Mouse (Mus musculus) small intestine, adult 2 months (tissue): ENCODE measurements around the gene Mccc2. TPM values are rescaled to one million over a fixed set of nuclear protein-coding genes. Genes with fewer than 3 reads are reported as not detected.

ENCODE experiments used
- H3K27ac ChIP-seq: fragments of 200-500 bp; 2 replicates; pipeline ENCODE4 v1.5.1; 2012; ENCODE audit warnings: low read depth, low read length, control low read depth, inconsistent platforms; ENCODE audit not compliant: insufficient read depth
- H3K27me3 ChIP-seq: fragments of 200-500 bp; 2 replicates; pipeline ENCODE4 v1.6.1; 2012; ENCODE audit warnings: mild to moderate bottlenecking, moderate library complexity, low read length, inconsistent platforms; ENCODE audit not compliant: control insufficient read depth, insufficient read depth
- H3K36me3 ChIP-seq: fragments of 200-500 bp; 2 replicates; pipeline ENCODE4 v1.6.1; 2012; ENCODE audit warnings: mild to moderate bottlenecking, low read length, control low read depth, inconsistent platforms; ENCODE audit not compliant: control insufficient read depth, insufficient read depth
- H3K4me1 ChIP-seq: fragments of 200-500 bp; 2 replicates; pipeline ENCODE4 v1.6.1; 2012; ENCODE audit warnings: low read length, inconsistent platforms, mixed read lengths; ENCODE audit not compliant: control insufficient read depth, insufficient read depth, insufficient read length
- H3K4me3 ChIP-seq: fragments of 200-500 bp; 2 replicates; pipeline ENCODE4 v1.5.1; 2012; ENCODE audit warnings: low read depth, mild to moderate bottlenecking, control low read depth, inconsistent platforms, low read length, moderate library complexity
- CTCF ChIP-seq: fragments of 200-500 bp; IDR thresholded peaks from 2 replicates; pipeline ENCODE4 v1.5.1; 2012; ENCODE audit warnings: low read depth, mild to moderate bottlenecking, control low read depth, inconsistent platforms, low read length, moderate library complexity, mixed read lengths; ENCODE audit not compliant: insufficient replicate concordance, insufficient read length; ENCODE audit errors: extremely low read depth
- POLR2A ChIP-seq: fragments of 200-500 bp; IDR thresholded peaks from 2 replicates; pipeline ENCODE4 v1.6.1; 2012; ENCODE audit warnings: low read depth, mild to moderate bottlenecking, control low read depth, inconsistent platforms, low read length, moderate library complexity
- WGBS: fragments of 180-500 bp; shearing (Covaris S2); methylation state at CpG from one replicate; pipeline ENCODE4 v1.1.7; 2018; 5-methylcytosine and 5-hydroxymethylcytosine counted together
- polyA plus RNA-seq: library from polyadenylated mRNA; depleted of rRNA; stranded (reverse); fragments of >200 nt; gene quantifications from 2 replicates; pipeline ENCODE4 v1.2.3, GENCODE M21; 2012

The Mccc2 gene
- polyA plus RNA-seq, 1 experiment = 7.5 TPM

- TF ChIP-seq CTCF (no peak), POLR2A (no peak)
- 66% methylated on average over 8 of the region's 8 CpGs for WGBS
- H3K4me1 ChIP-seq = no peaks in the 10 kb centered on the region
- no peaks in the 10 kb centered on the region for H3K36me3 ChIP-seq
- no peak overlapping the region for H3K27ac ChIP-seq
- no peaks in the 10 kb centered on the region for H3K27me3 ChIP-seq
- H3K4me3 ChIP-seq = no peak overlapping the region
Measured at GRCm38 (mm10) chr13:99939320-99939671, 76.1 kb downstream of the Mccc2 start.

- Histone ChIP-seq H3K27me3 (no peaks in the 10 kb centered on the region), H3K4me3 (no peak overlapping the region), H3K4me1 (no peaks in the 10 kb centered on the region), H3K27ac (no peak overlapping the region), H3K36me3 (no peaks in the 10 kb centered on the region)
- WGBS = 71% methylated on average over 10 of the region's 10 CpGs
- TF ChIP-seq CTCF (no peak), POLR2A (no peak)
Measured at GRCm38 (mm10) chr13:99938606-99939319, 76.7 kb downstream of the Mccc2 start.

- 52% methylated on average over 3 of the region's 3 CpGs for WGBS
- no peaks in the 10 kb centered on the region for H3K36me3 ChIP-seq
- TF ChIP-seq POLR2A (no peak), CTCF (no peak)
- H3K27me3 ChIP-seq = no peaks in the 10 kb centered on the region
- H3K4me3 ChIP-seq = no peak overlapping the region
- no peak overlapping the region for H3K27ac ChIP-seq
- H3K4me1 ChIP-seq = no peaks in the 10 kb centered on the region
Measured at GRCm38 (mm10) chr13:99937741-99938140, 77.7 kb downstream of the Mccc2 start.

GRCm38 (mm10) chr13:99932406-99932805 is 83.0 kb downstream of the Mccc2 start:
- H3K36me3 ChIP-seq = no peaks in the 10 kb centered on the region
- no peak overlapping the region for H3K27ac ChIP-seq
- H3K4me1 ChIP-seq = no peaks in the 10 kb centered on the region
- H3K4me3 ChIP-seq = no peak overlapping the region
- WGBS = 75% methylated on average over 1 of the region's 1 CpGs
- no peaks in the 10 kb centered on the region for H3K27me3 ChIP-seq
- TF ChIP-seq POLR2A (no peak), CTCF (no peak)

- Histone ChIP-seq H3K4me3 (no peak overlapping the region), H3K27me3 (no peaks in the 10 kb centered on the region), H3K27ac (no peak overlapping the region), H3K4me1 (no peaks in the 10 kb centered on the region), H3K36me3 (no peaks in the 10 kb centered on the region)
- TF ChIP-seq CTCF = no peak
- no peak for TF ChIP-seq POLR2A
- WGBS = 87% methylated on average over 6 of the region's 6 CpGs
Measured at GRCm38 (mm10) chr13:99931502-99931901, 83.9 kb downstream of the Mccc2 start.

GRCm38 (mm10) chr13:99926249-99926648 is 89.2 kb downstream of the Mccc2 start:
- no peak overlapping the region for H3K27ac ChIP-seq
- no peaks in the 10 kb centered on the region for H3K4me1 ChIP-seq
- TF ChIP-seq POLR2A (no peak), CTCF (no peak)
- H3K27me3 ChIP-seq = no peaks in the 10 kb centered on the region
- H3K4me3 ChIP-seq = no peak overlapping the region
- no peaks in the 10 kb centered on the region for H3K36me3 ChIP-seq
- 80% methylated on average over 5 of the region's 5 CpGs for WGBS

- no peak for TF ChIP-seq POLR2A
- TF ChIP-seq CTCF = no peak
- Histone ChIP-seq H3K27me3 (no peaks in the 10 kb centered on the region), H3K36me3 (no peaks in the 10 kb centered on the region), H3K4me1 (no peaks in the 10 kb centered on the region), H3K27ac (no peak overlapping the region), H3K4me3 (no peak overlapping the region)
- 78% methylated on average over 5 of the region's 5 CpGs for WGBS
Measured at GRCm38 (mm10) chr13:99915632-99916031, 99.8 kb downstream of the Mccc2 start.

- Histone ChIP-seq H3K27ac (no peak within 1 kb of the TSS), H3K4me1 (no peaks in the 10 kb centered on the region), H3K4me3 (no peak within 1 kb of the TSS), H3K36me3 (no peaks in the 10 kb centered on the region), H3K27me3 (peaks cover 14% of the 10 kb centered on the region)
- 56% methylated on average over 9 of the region's 9 CpGs for WGBS
- TF ChIP-seq POLR2A = no peak
- TF ChIP-seq CTCF = no peak
Measured at GRCm38 (mm10) chr13:99900965-99901364, 114.5 kb downstream of the Mccc2 start, which contains the start of gene Cartpt. Gene Cartpt (minus strand): TSS chr13:99901091.
